Mouse (Mus musculus) MEL (cell line): ENCODE results near the gene Ninl. TPM values are rescaled to one million over a fixed set of nuclear protein-coding genes. Genes with fewer than 3 reads are reported as not detected.

Experiments used
- DNase-seq: peaks from one replicate; pipeline ENCODE4 v3.0.0; 2011; ENCODE audit warnings: low read depth, low spot score
- H3K27ac ChIP-seq: 2 replicates; pipeline ENCODE4 v1.5.1; 2012; ENCODE audit warnings: low read depth, mild to moderate bottlenecking, control low read depth, low read length, moderate library complexity; ENCODE audit not compliant: control insufficient read depth
- H3K27me3 ChIP-seq, 2 experiments: fragments of 150-350 bp in 1 of 2; sonication (generic) in 1 of 2; 2 replicates each; pipeline ENCODE4 v1.6.1; 2012; ENCODE audit warnings: low read length in 2 of 2, mild to moderate bottlenecking in 2 of 2, improper control_type of control experiment in 1 of 2, moderate library complexity in 1 of 2; ENCODE audit not compliant: insufficient read depth in 2 of 2, control insufficient read depth in 1 of 2
- H3K36me3 ChIP-seq, 2 experiments: 2 replicates each; pipeline ENCODE4 v1.6.1; 2012 to 2014; ENCODE audit warnings: low read length in 2 of 2, improper control_type of control experiment in 1 of 2, inconsistent platforms in 1 of 2, mild to moderate bottlenecking in 1 of 2; ENCODE audit not compliant: insufficient read depth in 2 of 2, control insufficient read depth in 1 of 2
- H3K4me1 ChIP-seq, 2 experiments: fragments of 150-350 bp in 1 of 2; sonication (generic) in 1 of 2; 2 replicates each; pipeline ENCODE4 v1.6.1; 2012; ENCODE audit warnings: low read length in 2 of 2, improper control_type of control experiment in 1 of 2, mild to moderate bottlenecking in 1 of 2; ENCODE audit not compliant: insufficient read depth in 2 of 2, control insufficient read depth in 1 of 2
- H3K4me3 ChIP-seq, 2 experiments: fragments of 150-350 bp in 1 of 2; sonication (generic) in 1 of 2; 2 replicates each; pipeline ENCODE4 v1.5.1; 2012; ENCODE audit warnings: low read depth in 2 of 2, low read length in 2 of 2, mild to moderate bottlenecking in 2 of 2, moderate library complexity in 2 of 2, control low read depth in 1 of 2, improper control_type of control experiment in 1 of 2; ENCODE audit not compliant: control insufficient read depth in 1 of 2, insufficient read depth in 1 of 2
- H3K79me2 ChIP-seq: 2 replicates; pipeline ENCODE4 v1.6.1; 2012; ENCODE audit warnings: mild to moderate bottlenecking, low read length, moderate library complexity; ENCODE audit not compliant: control insufficient read depth, poor library complexity, insufficient read depth
- H3K9ac ChIP-seq: 2 replicates; pipeline ENCODE4 v1.6.1; 2012; ENCODE audit warnings: low read depth, mild to moderate bottlenecking, control low read depth, low read length, moderate library complexity; ENCODE audit not compliant: control insufficient read depth, poor library complexity, severe bottlenecking
- H3K9me3 ChIP-seq: fragments of 150-350 bp; sonication (generic); replicated peaks from 2 replicates; pipeline ENCODE4 v1.6.1; 2012; ENCODE audit warnings: mild to moderate bottlenecking, low read length, improper control_type of control experiment, moderate library complexity; ENCODE audit not compliant: insufficient read depth
- CHD1 ChIP-seq: IDR thresholded peaks from 2 replicates; pipeline ENCODE4 v1.6.1; 2012; ENCODE audit warnings: low read depth, mild to moderate bottlenecking, inconsistent platforms, low read length, improper control_type of control experiment
- CTCF ChIP-seq, 3 experiments: IDR thresholded peaks in 2 of 3; conservative IDR thresholded peaks in 1 of 3; 2 replicates each; pipeline ENCODE4 v1.5.1; 2011 to 2012; ENCODE audit warnings: low read length in 3 of 3, low read depth in 2 of 3, mild to moderate bottlenecking in 2 of 3, improper control_type of control experiment in 1 of 3, inconsistent platforms in 1 of 3, mixed read lengths in 1 of 3, moderate library complexity in 1 of 3; ENCODE audit not compliant: control insufficient read depth in 1 of 3, insufficient read depth in 1 of 3, poor library complexity in 1 of 3, severe bottlenecking in 1 of 3
- EP300 ChIP-seq, 2 experiments: IDR thresholded peaks; 2 replicates each; pipeline ENCODE4 v1.6.1; 2011; ENCODE audit warnings: improper control_type of control experiment in 2 of 2, low read length in 2 of 2, low read depth in 1 of 2, mild to moderate bottlenecking in 1 of 2
- GABPA ChIP-seq: IDR thresholded peaks from 2 replicates; pipeline ENCODE4 v1.6.1; 2012; ENCODE audit warnings: low read depth, mild to moderate bottlenecking, inconsistent platforms, low read length, improper control_type of control experiment, moderate library complexity
- GATA1 ChIP-seq: IDR thresholded peaks from 2 replicates; pipeline ENCODE4 v1.6.1; 2011; ENCODE audit warnings: low read depth, low read length, improper control_type of control experiment
- JUND ChIP-seq: IDR thresholded peaks from 2 replicates; pipeline ENCODE4 v1.6.1; 2011; ENCODE audit warnings: low read depth, mild to moderate bottlenecking, improper control_type of control experiment, low read length
- MAX ChIP-seq: IDR thresholded peaks from 2 replicates; pipeline ENCODE4 v1.6.1; 2011; ENCODE audit warnings: low read length, improper control_type of control experiment
- MAZ ChIP-seq: IDR thresholded peaks from 2 replicates; pipeline ENCODE4 v1.6.1; 2012; ENCODE audit warnings: low read depth, mild to moderate bottlenecking, inconsistent platforms, low read length, improper control_type of control experiment
- MEF2A ChIP-seq: IDR thresholded peaks from 2 replicates; pipeline ENCODE4 v1.6.1; 2014; ENCODE audit warnings: low read depth, mild to moderate bottlenecking, inconsistent platforms, low read length, improper control_type of control experiment; ENCODE audit not compliant: poor library complexity, insufficient replicate concordance, severe bottlenecking; ENCODE audit errors: extremely low read depth
- MXI1 ChIP-seq: IDR thresholded peaks from 2 replicates; pipeline ENCODE4 v1.6.1; 2011; ENCODE audit warnings: mild to moderate bottlenecking, low read depth, low read length, improper control_type of control experiment
- MYB ChIP-seq: IDR thresholded peaks from 2 replicates; pipeline ENCODE4 v1.6.1; 2011; ENCODE audit warnings: mild to moderate bottlenecking, low read depth, low read length, improper control_type of control experiment
- NRF1 ChIP-seq: IDR thresholded peaks from 2 replicates; pipeline ENCODE4 v1.6.1; 2014; ENCODE audit warnings: low read depth, mild to moderate bottlenecking, inconsistent platforms, low read length, improper control_type of control experiment, moderate library complexity; ENCODE audit not compliant: poor library complexity, insufficient read depth, severe bottlenecking
- POLR2A ChIP-seq, 2 experiments: IDR thresholded peaks; 2 replicates each; pipeline ENCODE4 v1.6.1; 2011 to 2012; ENCODE audit warnings: low read length in 2 of 2, mild to moderate bottlenecking in 2 of 2, control low read depth in 1 of 2, improper control_type of control experiment in 1 of 2, low read depth in 1 of 2, moderate library complexity in 1 of 2; ENCODE audit not compliant: control insufficient read depth in 1 of 2, insufficient read depth in 1 of 2, poor library complexity in 1 of 2
- POLR2AphosphoS5 ChIP-seq: IDR thresholded peaks from 2 replicates; pipeline ENCODE4 v1.6.1; 2012; ENCODE audit warnings: low read depth, borderline replicate concordance, mild to moderate bottlenecking, inconsistent platforms, low read length, moderate library complexity, mixed read lengths
- RCOR1 ChIP-seq: IDR thresholded peaks from 2 replicates; pipeline ENCODE4 v1.6.1; 2012; ENCODE audit warnings: low read depth, mild to moderate bottlenecking, inconsistent platforms, low read length, improper control_type of control experiment
- TAL1 ChIP-seq: IDR thresholded peaks from 2 replicates; pipeline ENCODE4 v1.6.1; 2012; ENCODE audit warnings: mild to moderate bottlenecking, inconsistent platforms, low read length, moderate library complexity, mixed read lengths
- UBTF ChIP-seq: IDR thresholded peaks from 2 replicates; pipeline ENCODE4 v1.6.1; 2012; ENCODE audit warnings: low read depth, mild to moderate bottlenecking, inconsistent platforms, low read length, improper control_type of control experiment, moderate library complexity, borderline replicate concordance; ENCODE audit not compliant: insufficient read depth
- USF2 ChIP-seq, 2 experiments: IDR thresholded peaks; 2 replicates each; pipeline ENCODE4 v1.6.1; 2011 to 2012; ENCODE audit warnings: improper control_type of control experiment in 2 of 2, low read length in 2 of 2, borderline replicate concordance in 1 of 2, inconsistent platforms in 1 of 2, low read depth in 1 of 2, mild to moderate bottlenecking in 1 of 2; ENCODE audit not compliant: insufficient read depth in 1 of 2
- ZC3H11A ChIP-seq: IDR thresholded peaks from 2 replicates; pipeline ENCODE4 v1.6.1; 2012; ENCODE audit warnings: low read depth, mild to moderate bottlenecking, inconsistent platforms, low read length, improper control_type of control experiment
- polyA plus RNA-seq, 2 experiments: library from polyadenylated mRNA; stranded (reverse) in 1 of 2; unstranded in 1 of 2; fragments of >175 nt in 1 of 2; fragments of >200 nt in 1 of 2; gene quantifications; 2 replicates each; pipeline versions ENCODE4 v1.2.1 to v1.2.4; 2012; ENCODE audit warnings: low replicate concordance in 2 of 2, low read depth in 1 of 2; ENCODE audit not compliant: insufficient read length in 2 of 2, insufficient read depth in 1 of 2, missing spikeins in 1 of 2
- total RNA-seq: library from RNA; depleted of rRNA; stranded (reverse); fragments of 300-350 nt; gene quantifications from 2 replicates; pipeline ENCODE4 v1.2.3, GENCODE M21; 2012

The Ninl gene
- total and polyA plus RNA-seq, 3 experiments = 9.8 to 16.8 TPM; not detected in 1

DNA sequence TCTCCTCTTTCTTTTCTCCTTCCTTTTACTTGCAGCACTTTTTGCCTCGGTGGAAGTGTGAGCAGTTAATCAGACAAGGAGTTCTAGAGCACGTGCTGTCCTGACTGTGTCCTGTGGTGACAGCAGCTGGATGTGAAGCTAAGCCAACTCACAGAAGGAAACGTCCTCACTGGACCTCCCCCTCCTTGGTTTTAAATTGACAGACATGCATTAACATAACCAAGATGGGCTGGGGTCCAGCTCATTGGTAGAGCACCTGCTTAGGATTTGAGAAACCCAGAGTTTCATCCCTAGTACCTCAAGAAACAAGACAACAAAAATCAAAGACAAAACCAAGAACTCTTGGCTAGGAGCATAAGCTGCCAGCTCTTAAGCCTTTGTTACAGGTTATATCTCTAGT lies 108.4 kb downstream of the Ninl start:
- no peak for TF ChIP-seq MYB
- TF ChIP-seq CHD1 = no peak
- no peak for TF ChIP-seq RCOR1
- no peak for TF ChIP-seq GABPA
- TF ChIP-seq POLR2AphosphoS5 = no peak
- no peak overlapping the region for H3K9ac ChIP-seq
- H3K4me3 ChIP-seq = no peak overlapping the region
- no peaks in the 10 kb centered on the region for H3K27me3 ChIP-seq
- no peaks in the 10 kb centered on the region for H3K4me1 ChIP-seq
- DNase-seq = no peak
- no peaks in the 10 kb centered on the region for H3K9me3 ChIP-seq
- H3K36me3 ChIP-seq = peaks cover 0 to 4% of the 10 kb centered on the region in 2 experiments; a peak in 1 of 4 replicates
- H3K27ac ChIP-seq = no peak overlapping the region
- no peaks in the 10 kb centered on the region for H3K79me2 ChIP-seq

DNA sequence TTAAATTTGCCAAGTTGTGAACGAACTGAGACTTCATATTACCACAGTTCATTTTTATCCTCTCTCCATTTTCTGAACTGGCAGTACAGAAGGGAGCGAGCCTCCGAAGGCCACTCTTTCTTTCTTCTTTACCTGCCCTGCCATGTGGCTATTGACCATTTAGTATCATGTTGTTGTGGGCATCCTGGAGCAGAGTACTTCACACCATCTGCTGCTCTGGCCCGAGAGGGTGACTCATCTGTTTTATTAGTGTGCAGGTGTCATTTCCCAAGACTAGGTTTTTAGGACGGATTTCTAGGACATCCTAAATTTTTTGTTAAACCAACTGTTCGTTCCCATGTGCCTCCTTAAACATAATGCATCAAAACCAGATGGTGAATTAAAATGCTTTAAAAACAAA lies 110.0 kb downstream of the Ninl start:
- Histone ChIP-seq H3K36me3 (peaks cover 0 to 1% of the 10 kb centered on the region in 2 experiments; a peak in 1 of 4 replicates), H3K79me2 (no peaks in the 10 kb centered on the region), H3K9ac (no peak overlapping the region), H3K27me3 (no peaks in the 10 kb centered on the region), H3K27ac (no peak overlapping the region), H3K9me3 (no peaks in the 10 kb centered on the region), H3K4me3 (no peak overlapping the region), H3K4me1 (no peaks in the 10 kb centered on the region)
- no peak for DNase-seq
- TF ChIP-seq MYB = no peak
- no peak for TF ChIP-seq USF2 (IDR thresholded peaks at IDR 0.05; ENCODE audit: borderline replicate concordance in 1 of 2, insufficient read depth in 1 of 2, low read depth in 1 of 2, low read length in 2 of 2)
- no peak for TF ChIP-seq UBTF
- no peak for TF ChIP-seq JUND
- no peak for TF ChIP-seq ZC3H11A
- no peak for TF ChIP-seq POLR2A (IDR thresholded peaks at IDR 0.05; ENCODE audit: control insufficient read depth in 1 of 2, insufficient read depth in 1 of 2, low read depth in 1 of 2, low read length in 2 of 2, poor library complexity in 1 of 2)

DNA sequence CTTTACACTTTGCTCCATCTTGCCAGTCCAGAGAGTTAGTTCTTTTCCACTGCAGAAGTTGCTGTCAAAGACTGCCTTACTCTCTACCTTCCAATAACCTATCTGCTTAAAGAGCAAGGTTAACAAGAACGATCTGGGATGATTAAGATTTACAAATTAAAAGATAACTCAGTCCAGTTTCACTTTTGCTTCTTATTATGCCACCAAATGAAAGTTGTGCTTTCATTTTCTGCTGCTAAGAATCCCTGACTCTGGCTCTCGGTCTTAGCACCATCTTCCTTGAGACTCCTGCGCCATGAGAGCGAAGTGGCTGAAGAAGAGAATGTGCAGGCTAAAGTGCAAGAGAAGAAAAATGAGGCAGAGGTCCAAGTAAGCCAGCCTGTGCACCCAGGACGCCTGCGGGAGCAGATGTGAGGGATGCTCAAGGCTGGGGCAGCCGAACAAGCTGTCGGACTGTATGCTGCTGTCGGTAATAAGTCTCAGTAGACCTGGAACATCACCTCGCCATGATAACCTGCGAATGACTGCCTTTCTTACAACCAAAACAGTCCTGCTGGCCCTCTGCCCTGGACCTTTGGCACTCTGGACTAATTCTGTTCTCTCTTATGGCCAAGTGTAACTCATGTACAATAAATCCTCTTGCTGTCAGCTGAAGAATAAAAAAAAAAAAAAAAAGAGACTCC lies 112.0 kb downstream of the Ninl start:
- TF ChIP-seq MYB (no peak), GABPA (no peak), MXI1 (no peak), TAL1 (no peak), MEF2A (no peak), USF2 (IDR thresholded peaks at IDR 0.05; ENCODE audit: borderline replicate concordance in 1 of 2, insufficient read depth in 1 of 2, low read depth in 1 of 2, low read length in 2 of 2) (no peak), CTCF (IDR thresholded peaks at IDR 0.05 in 2 of 3, conservative IDR thresholded peaks at IDR 0.05 in 1 of 3; ENCODE audit: control insufficient read depth in 1 of 3, insufficient read depth in 1 of 3, low read depth in 2 of 3, low read length in 3 of 3, poor library complexity in 1 of 3, severe bottlenecking in 1 of 3) (no peak), GATA1 (no peak), POLR2A (IDR thresholded peaks at IDR 0.05; ENCODE audit: control insufficient read depth in 1 of 2, insufficient read depth in 1 of 2, low read depth in 1 of 2, low read length in 2 of 2, poor library complexity in 1 of 2) (no peak), JUND (no peak), MAZ (no peak), CHD1 (no peak), NRF1 (no peak), MAX (no peak), RCOR1 (no peak), ZC3H11A (no peak), EP300 (IDR thresholded peaks at IDR 0.05; ENCODE audit: low read depth in 1 of 2, low read length in 2 of 2) (no peak)
- no peaks in the 10 kb centered on the region for H3K27me3 ChIP-seq
- DNase-seq = no peak
- H3K27ac ChIP-seq = no peak overlapping the region
- H3K4me3 ChIP-seq = no peak overlapping the region
- no peaks in the 10 kb centered on the region for H3K4me1 ChIP-seq
- no peaks in the 10 kb centered on the region for H3K9me3 ChIP-seq
- H3K9ac ChIP-seq = no peak overlapping the region
- peaks cover 0 to 2% of the 10 kb centered on the region in 2 experiments; a peak in 2 of 4 replicates for H3K36me3 ChIP-seq
- no peaks in the 10 kb centered on the region for H3K79me2 ChIP-seq
